Mouse (Mus musculus): ENCODE results near the gene Alk.

The Alk gene

GRCm38 (mm10) chr17:72021733-72022669, 582.4 kb downstream of the Alk start:
- no peak for DNase-seq (ENCODE audit: low spot score)

GRCm38 (mm10) chr17:72017329-72017728, 587.1 kb downstream of the Alk start:
- no peak for DNase-seq (ENCODE audit: low spot score)

- DNase-seq (ENCODE audit: low spot score): no peak
Observed at GRCm38 (mm10) chr17:72015253-72015652, 589.2 kb downstream of the Alk start.

GRCm38 (mm10) chr17:72012775-72013174, 591.7 kb downstream of the Alk start:
- no peak for DNase-seq (ENCODE audit: low spot score)

GRCm38 (mm10) chr17:72009836-72010235, 594.6 kb downstream of the Alk start:
- DNase-seq (ENCODE audit: low spot score): no peak

- DNase-seq (ENCODE audit: low spot score): no peak
Observed at GRCm38 (mm10) chr17:72008389-72008788, 596.0 kb downstream of the Alk start.

- DNase-seq (ENCODE audit: low spot score): no peak
Observed at GRCm38 (mm10) chr17:72005365-72005764, 599.1 kb downstream of the Alk start.

- no peak for DNase-seq (ENCODE audit: low spot score)
Observed at GRCm38 (mm10) chr17:71999527-72000482, 604.6 kb downstream of the Alk start.

- peak; percentile 19 for DNase-seq (ENCODE audit: low spot score)
Observed at GRCm38 (mm10) chr17:71997680-71998079, 606.7 kb downstream of the Alk start.

GRCm38 (mm10) chr17:71995539-71995938, 608.9 kb downstream of the Alk start:
- no peak for DNase-seq (ENCODE audit: low spot score)

- no peak for DNase-seq (ENCODE audit: low spot score)
Observed at GRCm38 (mm10) chr17:71994144-71994543, 610.3 kb downstream of the Alk start.

GRCm38 (mm10) chr17:71993011-71993410, 611.4 kb downstream of the Alk start:
- DNase-seq (ENCODE audit: low spot score): no peak

GRCm38 (mm10) chr17:71991260-71991659, 613.2 kb downstream of the Alk start:
- no peak for DNase-seq (ENCODE audit: low spot score)

- DNase-seq (ENCODE audit: low spot score): no peak
Observed at GRCm38 (mm10) chr17:71990176-71990720, 614.2 kb downstream of the Alk start.

- DNase-seq (ENCODE audit: low spot score): no peak
Observed at GRCm38 (mm10) chr17:71988736-71989569, 615.5 kb downstream of the Alk start.

GRCm38 (mm10) chr17:71986998-71987397, 617.4 kb downstream of the Alk start:
- DNase-seq (ENCODE audit: low spot score): no peak

- no peak for DNase-seq (ENCODE audit: low spot score)
Observed at GRCm38 (mm10) chr17:71986456-71986855, 618.0 kb downstream of the Alk start.

- DNase-seq (ENCODE audit: low spot score): no peak
Observed at GRCm38 (mm10) chr17:71981177-71981576, 623.2 kb downstream of the Alk start.

- no peak for DNase-seq (ENCODE audit: low spot score)
Observed at GRCm38 (mm10) chr17:71980518-71981145, 623.8 kb downstream of the Alk start.

- DNase-seq (ENCODE audit: low spot score): no peak
Observed at GRCm38 (mm10) chr17:71979137-71979536, 625.3 kb downstream of the Alk start.

- no peak for DNase-seq (ENCODE audit: low spot score)
Observed at GRCm38 (mm10) chr17:71976661-71977060, 627.8 kb downstream of the Alk start.

All from left cerebral cortex, adult 11 months (tissue).